Comparison of ENCODE assay signal across 11 mouse cellular contexts in the genomic region with DNA sequence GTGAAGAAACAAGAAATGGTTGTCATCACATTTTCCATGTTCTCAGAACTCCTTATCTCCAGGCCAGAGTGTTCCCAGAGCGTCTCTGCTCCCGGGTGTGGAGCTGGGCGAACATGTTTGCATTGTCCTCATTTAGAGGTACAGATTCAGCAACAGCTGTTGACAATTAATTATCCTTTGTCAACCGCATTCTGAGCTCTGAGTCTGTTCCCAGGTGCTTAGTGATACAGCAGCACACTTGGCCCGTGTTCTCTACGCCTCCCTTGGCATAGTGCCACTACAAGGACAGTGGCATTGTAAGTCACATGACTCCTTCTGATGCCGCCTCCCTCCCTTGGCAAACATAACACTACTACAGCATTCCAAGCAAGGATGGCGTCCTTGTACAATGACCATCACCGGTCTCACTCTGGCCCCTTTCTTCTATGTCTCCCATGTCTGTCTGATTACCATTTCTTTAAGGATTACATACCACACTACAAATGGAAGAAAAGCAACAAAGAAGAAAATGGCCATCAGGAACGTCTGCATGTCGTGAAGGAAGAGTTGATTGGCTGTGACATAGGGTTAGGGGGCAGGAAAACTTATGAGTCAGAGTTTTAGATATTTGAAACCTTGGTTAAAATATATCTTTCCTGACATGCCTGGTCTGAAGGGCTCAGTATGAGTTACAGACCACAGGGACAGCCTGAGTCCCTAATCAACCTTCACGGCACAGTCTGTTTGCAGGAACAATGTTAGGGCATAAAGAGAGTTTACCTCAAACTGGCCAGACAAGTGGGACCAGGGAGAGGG.
DNase-seq lines count a peak whose midpoint lies in the region; ATAC-seq and TF ChIP-seq lines count a peak whose summit lies in the region.
"Had no signal": no experiment of that assay in that cellular context is flagged by ENCODE, and none has a peak within 500 bp of the region (broad histone marks: within the 10 kb centered on the region; RNA-seq: fewer than 3 reads in every experiment).

No protein-coding gene starts in this region.

- no peak for DNase-seq in heart, adult 8-10 months (ENCODE audit: low spot score)
- peak; percentile 51 for DNase-seq in midbrain, postnatal 0 days (ENCODE audit: low spot score)
- DNase-seq in midbrain, embryonic 10.5 days (ENCODE audit: low spot score), result no peak
- no peak for DNase-seq in spleen, adult 18-20 months
- DNase-seq: lung, embryonic 14.5 days had no signal

- H3K27ac ChIP-seq in heart, embryonic 15.5 days, result peak overlapping the region; percentile 39; the same call in 1 of the 2 replicates
- no peak overlapping the region for H3K27ac ChIP-seq in midbrain, postnatal 0 days (ENCODE audit: low read depth, low read length)
- no peak overlapping the region for H3K27ac ChIP-seq in midbrain, embryonic 10.5 days (replicated peaks)
- H3K27ac ChIP-seq in hindbrain, embryonic 15.5 days (replicated peaks), result no peak overlapping the region
- H3K27ac ChIP-seq in stomach, embryonic 16.5 days (ENCODE audit: low read length), result no peak overlapping the region
- H3K27ac ChIP-seq: limb, embryonic 12.5 days; midbrain, embryonic 15.5 days had no signal

- H3K36me3 ChIP-seq in heart, embryonic 15.5 days, result no peaks in the 10 kb centered on the region
- H3K36me3 ChIP-seq in midbrain, postnatal 0 days (ENCODE audit: insufficient read depth, low read length), result no peaks in the 10 kb centered on the region
- no peaks in the 10 kb centered on the region for H3K36me3 ChIP-seq in midbrain, embryonic 10.5 days
- H3K36me3 ChIP-seq in hindbrain, embryonic 15.5 days, result no peaks in the 10 kb centered on the region
- H3K36me3 ChIP-seq in stomach, embryonic 16.5 days (ENCODE audit: control insufficient read depth, insufficient read depth, low read length), result no peaks in the 10 kb centered on the region
- H3K36me3 ChIP-seq: limb, embryonic 12.5 days; midbrain, embryonic 15.5 days had no signal

- H3K9me3 ChIP-seq in heart, embryonic 15.5 days (replicated peaks), result no peaks in the 10 kb centered on the region
- no peaks in the 10 kb centered on the region for H3K9me3 ChIP-seq in midbrain, postnatal 0 days (ENCODE audit: low read length)
- H3K9me3 ChIP-seq in midbrain, embryonic 10.5 days (replicated peaks), result no peaks in the 10 kb centered on the region
- no peaks in the 10 kb centered on the region for H3K9me3 ChIP-seq in hindbrain, embryonic 15.5 days
- H3K9me3 ChIP-seq in stomach, embryonic 16.5 days (replicated peaks; ENCODE audit: control insufficient read depth, low read length), result no peaks in the 10 kb centered on the region
- H3K9me3 ChIP-seq: limb, embryonic 12.5 days; midbrain, embryonic 15.5 days had no signal

- TF ChIP-seq CTCF in midbrain, postnatal 0 days (IDR thresholded peaks at IDR 0.05), result no peak

- H3K4me1 ChIP-seq in heart, embryonic 15.5 days (replicated peaks), result peaks cover 33% of the 10 kb centered on the region
- H3K4me1 ChIP-seq in midbrain, postnatal 0 days (ENCODE audit: insufficient read depth, low read length), result peaks cover 3% of the 10 kb centered on the region
- H3K4me1 ChIP-seq in midbrain, embryonic 10.5 days, result peaks cover 18% of the 10 kb centered on the region
- peaks cover 25% of the 10 kb centered on the region for H3K4me1 ChIP-seq in hindbrain, embryonic 15.5 days (replicated peaks)
- H3K4me1 ChIP-seq in stomach, embryonic 16.5 days (ENCODE audit: control insufficient read depth, insufficient read depth, low read length), result no peaks in the 10 kb centered on the region

- H3K9ac ChIP-seq in heart, embryonic 15.5 days, result no peak overlapping the region
- no peak overlapping the region for H3K9ac ChIP-seq in midbrain, postnatal 0 days (replicated peaks; ENCODE audit: low read length, poor library complexity, severe bottlenecking)
- H3K9ac ChIP-seq in hindbrain, embryonic 15.5 days, result no peak overlapping the region
- H3K9ac ChIP-seq in stomach, embryonic 16.5 days (ENCODE audit: low read length), result no peak overlapping the region
- H3K9ac ChIP-seq: limb, embryonic 12.5 days; lung, embryonic 14.5 days; midbrain, embryonic 15.5 days had no signal

- H3K27me3 ChIP-seq in heart, embryonic 15.5 days, result no peaks in the 10 kb centered on the region
- H3K27me3 ChIP-seq in midbrain, postnatal 0 days (ENCODE audit: insufficient read depth, low read length), result no peaks in the 10 kb centered on the region
- H3K27me3 ChIP-seq in midbrain, embryonic 10.5 days (ENCODE audit: low read depth, poor library complexity, severe bottlenecking), result no peaks in the 10 kb centered on the region
- no peaks in the 10 kb centered on the region for H3K27me3 ChIP-seq in hindbrain, embryonic 15.5 days
- no peaks in the 10 kb centered on the region for H3K27me3 ChIP-seq in stomach, embryonic 16.5 days (ENCODE audit: control insufficient read depth, insufficient read depth, low read length)
- H3K27me3 ChIP-seq: limb, embryonic 12.5 days; midbrain, embryonic 15.5 days had no signal

- H3K4me3 ChIP-seq in heart, embryonic 15.5 days, result no peak overlapping the region
- H3K4me3 ChIP-seq in midbrain, postnatal 0 days (ENCODE audit: low read depth, low read length), result no peak overlapping the region
- H3K4me3 ChIP-seq in midbrain, embryonic 10.5 days, result no peak overlapping the region
- no peak overlapping the region for H3K4me3 ChIP-seq in hindbrain, embryonic 15.5 days
- H3K4me3 ChIP-seq in stomach, embryonic 16.5 days (replicated peaks; ENCODE audit: low read length), result no peak overlapping the region
- H3K4me3 ChIP-seq: erythroblast, embryonic 14.5 days; limb, embryonic 12.5 days; midbrain, embryonic 15.5 days had no signal

- ATAC-seq in heart, embryonic 15.5 days (replicated peaks; ENCODE audit: insufficient number of reproducible peaks, insufficient read depth, low FRiP score, low read depth), result peak; percentile 35
- no peak for ATAC-seq in midbrain, postnatal 0 days (ENCODE audit: low FRiP score)
- 0 out of 2 replicates have a peak, but pooled peaks have one; percentile 52 for ATAC-seq in hindbrain, embryonic 15.5 days (ENCODE audit: low FRiP score, low read depth)
- peak; percentile 47; the same call in 1 of the 2 replicates for ATAC-seq in stomach, embryonic 16.5 days (ENCODE audit: insufficient read depth, low FRiP score)
- ATAC-seq: midbrain, embryonic 15.5 days had no signal

- 32% methylated on average over 12 of the region's 12 CpGs for WGBS in heart, embryonic 15.5 days
- 68% methylated on average over 12 of the region's 12 CpGs for WGBS in midbrain, postnatal 0 days
- WGBS in midbrain, embryonic 10.5 days, result 89% methylated on average over 12 of the region's 12 CpGs
- WGBS in hindbrain, embryonic 15.5 days, result 56% methylated on average over 12 of the region's 12 CpGs
- WGBS in stomach, embryonic 16.5 days, result 56% methylated on average over 12 of the region's 12 CpGs

- H3K4me2 ChIP-seq in heart, embryonic 15.5 days, result no peak overlapping the region
- H3K4me2 ChIP-seq in midbrain, postnatal 0 days (ENCODE audit: low read depth, low read length, poor library complexity, severe bottlenecking), result no peak overlapping the region
- H3K4me2 ChIP-seq in hindbrain, embryonic 15.5 days, result no peak overlapping the region
- H3K4me2 ChIP-seq in stomach, embryonic 16.5 days (ENCODE audit: low read depth, low read length), result no peak overlapping the region
- H3K4me2 ChIP-seq: limb, embryonic 12.5 days; lung, embryonic 14.5 days; midbrain, embryonic 15.5 days had no signal
